Mouse (Mus musculus) lung, adult 18-20 months (tissue): ENCODE results near the gene Snx14.

Experiments
- DNase-seq, 2 experiments: peaks; one replicate each; pipeline ENCODE4 v3.0.0; 2022; ENCODE audit warnings: mixed read lengths in 2 of 2

The Snx14 gene

DNA sequence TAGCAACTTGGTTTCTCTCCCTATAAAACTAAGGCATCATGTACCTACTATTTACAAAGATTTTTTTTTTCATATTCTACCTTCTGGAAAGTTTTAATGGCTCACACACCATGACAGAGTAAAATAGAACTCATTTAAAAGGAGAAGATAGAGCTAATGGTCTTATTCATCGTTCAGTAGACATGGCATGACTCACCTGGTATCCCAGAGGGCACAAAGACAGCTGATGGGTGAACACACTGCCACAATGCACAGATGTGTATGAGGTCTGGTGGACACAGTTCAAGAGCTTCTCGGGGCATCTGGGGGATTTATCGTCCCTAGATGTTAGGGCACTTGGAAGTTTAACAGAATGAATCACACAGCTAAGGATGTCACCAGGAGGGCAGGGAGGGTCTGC lies 97.9 kb downstream of the Snx14 start:
- DNase-seq = no peak

- DNase-seq = no peak
These were observed 102.9 kb downstream of the Snx14 start for GRCm38 (mm10) chr9:88335839-88336238.

DNA sequence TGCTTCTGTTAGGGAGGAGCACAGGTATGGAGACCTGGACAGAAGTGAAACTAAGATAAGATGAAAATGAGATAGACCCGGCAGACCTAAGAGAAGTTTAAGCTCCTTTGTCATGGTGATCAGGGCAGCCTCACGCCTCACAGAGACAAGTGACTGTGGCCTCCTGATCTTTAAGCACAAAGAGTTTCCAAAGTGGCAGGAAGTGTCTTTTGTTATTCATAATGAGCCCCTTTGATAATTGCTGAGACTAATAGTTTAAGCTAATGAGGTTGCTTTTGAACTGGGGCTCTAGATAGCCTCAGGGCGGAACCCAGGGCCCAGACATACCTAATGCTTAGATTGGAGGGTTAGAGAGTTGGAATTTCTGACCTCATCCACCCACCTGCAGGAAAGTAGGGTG lies 106.3 kb downstream of the Snx14 start:
- no peak for DNase-seq

DNA sequence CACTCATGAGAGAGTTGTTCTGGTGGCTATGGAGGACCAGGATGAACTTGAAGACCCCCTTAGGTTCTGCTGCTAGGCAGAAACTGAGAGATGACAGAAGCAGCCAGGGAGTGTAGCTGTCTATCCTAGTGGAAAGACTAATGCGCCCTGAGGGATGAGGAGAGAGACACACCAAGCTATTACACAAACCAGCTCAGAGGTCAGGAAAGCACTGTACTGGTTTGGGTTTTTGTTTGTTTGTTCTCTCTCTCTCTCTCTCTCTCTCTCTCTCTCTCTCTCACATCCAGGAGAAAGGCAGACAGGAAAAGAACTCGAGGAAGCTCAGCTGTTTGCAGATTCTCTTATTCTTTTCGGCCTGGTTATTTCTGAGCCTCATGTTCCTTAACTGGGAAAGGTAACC lies 108.4 kb downstream of the Snx14 start:
- no peak for DNase-seq

GRCm38 (mm10) chr9:88329166-88329748 lies 109.5 kb downstream of the Snx14 start:
- DNase-seq = peak in 1 of 2 experiments; percentile 10

- DNase-seq = no peak
These were observed 110.1 kb downstream of the Snx14 start for GRCm38 (mm10) chr9:88328666-88329065.

DNA sequence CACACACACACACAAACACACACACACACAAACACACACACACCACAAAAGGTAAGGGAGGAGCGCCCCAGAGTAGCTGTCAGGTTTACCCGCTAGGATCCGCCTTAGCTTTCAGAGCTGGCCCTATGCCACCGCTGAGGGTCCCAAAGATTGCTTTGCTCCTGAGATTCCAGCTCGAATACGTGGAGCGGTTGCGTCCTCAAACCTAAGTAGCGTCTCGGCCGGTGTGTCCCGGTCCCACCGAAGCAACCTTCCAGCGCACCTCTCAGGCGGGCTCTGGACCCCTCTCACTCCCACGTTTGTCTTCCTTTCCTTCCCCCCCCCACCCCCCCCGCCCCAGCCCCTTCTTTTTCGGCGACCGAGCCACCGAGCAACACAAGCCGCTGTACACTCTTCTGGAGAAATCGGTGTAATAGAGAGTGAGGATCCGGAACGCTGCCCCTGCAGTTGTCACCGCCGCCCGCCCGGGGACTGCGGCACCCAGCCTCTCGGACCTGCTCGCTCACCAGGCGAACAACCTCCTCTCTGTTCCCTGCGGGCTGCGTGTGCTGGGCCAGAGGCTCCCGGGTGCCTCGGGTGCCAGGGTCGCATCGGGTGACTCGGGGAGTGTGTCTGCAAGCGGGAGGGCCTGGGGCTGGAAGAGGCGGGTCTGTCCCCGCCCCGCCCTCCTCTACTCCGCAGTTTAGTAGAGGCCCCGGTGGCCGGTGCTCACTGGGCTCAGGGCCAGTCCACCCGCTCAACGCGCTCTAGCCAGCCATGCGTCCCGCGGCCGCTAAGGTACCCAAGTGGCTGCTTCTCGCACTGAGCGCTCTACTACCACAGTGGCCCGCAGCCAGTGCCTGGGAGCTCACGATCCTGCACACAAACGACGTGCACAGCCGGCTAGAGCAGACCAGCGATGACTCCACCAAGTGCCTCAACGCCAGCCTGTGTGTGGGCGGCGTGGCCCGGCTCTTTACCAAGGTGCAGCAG lies 111.5 kb downstream of the Snx14 start, which contains the start of gene Nt5e:
TSS of gene Nt5e (plus strand) at position 268 of the 972 bp plus-strand sequence.
- peak; percentile 80 to 83 for DNase-seq
